Mouse (Mus musculus) adrenal gland, adult (tissue): ENCODE results near the gene Chn2.
A peak's percentile ranks its signal among the peaks of the same experiment; 100 is the strongest.

Source experiments
- DNase-seq, 2 experiments: peaks; one replicate each; pipeline ENCODE4 v3.0.0; 2022 to 2023; ENCODE audit warnings: low spot score in 1 of 2; ENCODE audit not compliant: inconsistent age in 2 of 2

Gene Chn2

GRCm38 (mm10) chr6:54041386-54042043, 2.2 kb downstream of the Chn2 start:
- peak in 1 of 2 experiments; percentile 40 for DNase-seq

GRCm38 (mm10) chr6:54042142-54042541, 2.8 kb downstream of the Chn2 start:
- peak; percentile 64 to 72 for DNase-seq

GRCm38 (mm10) chr6:54043536-54043935, 4.2 kb downstream of the Chn2 start:
- peak in 1 of 2 experiments; percentile 23 for DNase-seq

GRCm38 (mm10) chr6:54045748-54046721, 6.7 kb downstream of the Chn2 start:
- DNase-seq = no peak

- DNase-seq = peak; percentile 59 to 76
These were observed 7.8 kb downstream of the Chn2 start for GRCm38 (mm10) chr6:54046884-54047747.

- DNase-seq = no peak
These were observed 9.4 kb downstream of the Chn2 start for GRCm38 (mm10) chr6:54048768-54049167.

- DNase-seq = no peak
These were observed 11.8 kb downstream of the Chn2 start for GRCm38 (mm10) chr6:54051173-54051572.

- DNase-seq = no peak
These were observed 12.8 kb downstream of the Chn2 start for GRCm38 (mm10) chr6:54052124-54052523.

- no peak for DNase-seq
These were observed 13.3 kb downstream of the Chn2 start for GRCm38 (mm10) chr6:54052666-54053065.

GRCm38 (mm10) chr6:54053316-54053715, 14.0 kb downstream of the Chn2 start:
- no peak for DNase-seq

- DNase-seq = no peak
These were observed 16.0 kb downstream of the Chn2 start for GRCm38 (mm10) chr6:54055387-54055786.

GRCm38 (mm10) chr6:54056548-54057532, 17.5 kb downstream of the Chn2 start:
- DNase-seq = no peak

- no peak for DNase-seq
These were observed 18.3 kb downstream of the Chn2 start for GRCm38 (mm10) chr6:54057661-54058060.

- peak in 1 of 2 experiments; percentile 60 for DNase-seq
These were observed 19.5 kb downstream of the Chn2 start for GRCm38 (mm10) chr6:54058837-54059236.

GRCm38 (mm10) chr6:54060258-54060657, 20.9 kb downstream of the Chn2 start:
- DNase-seq = no peak

GRCm38 (mm10) chr6:54061375-54061774, 22.0 kb downstream of the Chn2 start:
- no peak for DNase-seq

- DNase-seq = no peak
These were observed 24.5 kb downstream of the Chn2 start for GRCm38 (mm10) chr6:54063878-54064277.

- DNase-seq = no peak
These were observed 28.0 kb downstream of the Chn2 start for GRCm38 (mm10) chr6:54067380-54067779.

- DNase-seq = no peak
These were observed 29.5 kb downstream of the Chn2 start for GRCm38 (mm10) chr6:54068882-54069281.

- peak; percentile 53 to 62 for DNase-seq
These were observed 31.4 kb downstream of the Chn2 start for GRCm38 (mm10) chr6:54070736-54071135.
